Mouse (Mus musculus) limb, embryonic 10.5 days (tissue): Measurements from ENCODE around the gene Arl6ip6. TPM values are rescaled to one million over a fixed set of nuclear protein-coding genes. Genes with fewer than 3 reads are reported as not detected.

Experiments
- DNase-seq: peaks from one replicate; pipeline ENCODE4 v3.0.0-alpha.2; 2017; ENCODE audit warnings: low spot score
- H3K27ac ChIP-seq: fragments of 300-500 bp; sonication (generic); 2 replicates; pipeline ENCODE4 v1.5.1; 2016; ENCODE audit warnings: mild to moderate bottlenecking
- H3K27me3 ChIP-seq: fragments of 300-500 bp; sonication (generic); 2 replicates; pipeline ENCODE4 v1.6.1; 2016; ENCODE audit warnings: low read depth, mild to moderate bottlenecking; ENCODE audit not compliant: poor library complexity, severe bottlenecking
- H3K36me3 ChIP-seq: fragments of 300-500 bp; sonication (generic); 2 replicates; pipeline ENCODE4 v1.6.1; 2016; ENCODE audit warnings: mild to moderate bottlenecking, moderate library complexity
- H3K4me1 ChIP-seq: fragments of 300-500 bp; sonication (generic); 2 replicates; pipeline ENCODE4 v1.6.1; 2016
- H3K4me3 ChIP-seq: fragments of 300-500 bp; sonication (generic); 2 replicates; pipeline ENCODE4 v1.5.1; 2016; ENCODE audit warnings: mild to moderate bottlenecking, moderate library complexity
- H3K9me3 ChIP-seq: fragments of 300-500 bp; sonication (generic); replicated peaks from 2 replicates; pipeline ENCODE4 v1.6.1; 2016; ENCODE audit warnings: mild to moderate bottlenecking
- WGBS: fragments of 180-500 bp; shearing (Covaris S2); methylation state at CpG from one replicate; pipeline ENCODE4 v1.1.7; 2016; 5-methylcytosine and 5-hydroxymethylcytosine counted together
- polyA plus RNA-seq: library from polyadenylated mRNA; unstranded; fragments of >200 nt; fragmentation: Nextera tagmentation; extraction: Ambion mirVana; gene quantifications from 2 replicates; pipeline ENCODE4 v1.2.1, GENCODE M21; 2016

Arl6ip6 gene
- polyA plus RNA-seq, 1 experiment from 2014 or later, result 61.3 TPM

DNA sequence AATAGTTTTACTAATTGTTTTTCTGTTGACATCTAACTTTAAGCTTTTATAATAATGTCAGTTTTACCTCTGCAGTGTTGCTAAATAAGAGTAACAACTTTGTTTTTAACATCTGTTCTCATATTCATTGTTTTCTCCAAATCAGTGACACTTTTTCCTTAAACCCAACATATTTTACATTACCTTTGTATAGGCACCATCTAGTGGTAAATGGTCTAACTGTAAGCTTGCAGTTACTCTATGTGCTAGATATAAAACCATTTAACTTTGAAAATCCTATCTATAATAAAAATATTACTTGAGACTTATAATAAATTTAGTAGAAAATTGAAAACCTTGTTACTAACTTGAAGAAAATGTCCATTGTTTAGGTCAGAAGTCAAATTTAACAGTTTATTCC is 15.2 kb downstream of the Arl6ip6 start:
- Histone ChIP-seq H3K27ac (no peak overlapping the region), H3K4me1 (no peaks in the 10 kb centered on the region), H3K27me3 (no peaks in the 10 kb centered on the region), H3K36me3 (peaks cover 73% of the 10 kb centered on the region), H3K4me3 (no peak overlapping the region), H3K9me3 (no peaks in the 10 kb centered on the region)
- no peak for DNase-seq

DNA sequence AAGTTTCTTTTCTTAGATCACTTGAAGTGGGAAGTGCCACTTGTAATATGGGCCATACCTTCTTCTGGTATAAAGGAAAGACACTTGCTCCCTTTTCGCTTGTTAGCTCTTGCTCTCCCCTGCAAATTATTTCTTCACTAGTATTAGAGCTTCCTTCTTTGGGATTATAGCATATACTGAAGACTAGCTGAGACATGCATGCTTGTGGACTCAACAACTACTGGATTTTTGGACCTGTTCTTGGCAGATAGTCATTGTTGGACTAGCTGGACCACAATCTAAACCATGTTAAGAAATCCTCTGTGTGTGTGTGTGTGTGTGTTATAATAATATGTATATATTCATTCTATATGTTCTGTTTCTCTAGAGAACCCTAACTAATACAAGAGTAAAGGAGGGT is 22.0 kb downstream of the Arl6ip6 start:
- no peak overlapping the region for H3K27ac ChIP-seq
- H3K4me1 ChIP-seq, result no peaks in the 10 kb centered on the region
- DNase-seq, result no peak
- H3K27me3 ChIP-seq, result no peaks in the 10 kb centered on the region
- 95% methylated on average over 1 of the region's 1 CpGs for WGBS
- no peak overlapping the region for H3K4me3 ChIP-seq
- no peaks in the 10 kb centered on the region for H3K9me3 ChIP-seq
- H3K36me3 ChIP-seq, result peaks cover 89% of the 10 kb centered on the region

DNA sequence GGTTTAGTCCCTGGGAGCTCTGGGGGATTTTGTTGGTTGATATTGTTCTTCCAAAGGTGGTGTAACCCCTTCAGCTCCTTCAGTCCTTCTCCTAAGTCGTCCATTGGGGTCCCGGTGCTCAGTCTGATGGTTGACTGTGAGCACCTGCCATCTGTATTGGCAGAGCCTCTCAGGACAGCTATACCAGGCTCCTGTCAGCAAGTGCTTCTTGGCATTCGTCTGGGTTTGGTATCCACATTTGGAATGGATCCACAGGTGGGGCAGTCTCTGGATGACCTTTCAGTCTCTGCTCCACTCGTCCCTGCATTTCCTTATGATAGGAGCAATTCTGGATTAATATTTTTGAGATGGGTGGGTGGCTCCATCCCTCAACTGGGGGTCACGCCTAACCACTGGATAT is 30.7 kb downstream of the Arl6ip6 start:
- DNase-seq, result no peak
- no peak overlapping the region for H3K27ac ChIP-seq
- no peaks in the 10 kb centered on the region for H3K27me3 ChIP-seq
- H3K4me1 ChIP-seq, result no peaks in the 10 kb centered on the region
- H3K36me3 ChIP-seq, result peaks cover 55% of the 10 kb centered on the region
- 92% methylated on average over 5 of the region's 5 CpGs for WGBS
- H3K4me3 ChIP-seq, result no peak overlapping the region
- H3K9me3 ChIP-seq, result 0 out of 2 replicates have a peak, but pooled peaks cover 2% of the 10 kb centered on the region

DNA sequence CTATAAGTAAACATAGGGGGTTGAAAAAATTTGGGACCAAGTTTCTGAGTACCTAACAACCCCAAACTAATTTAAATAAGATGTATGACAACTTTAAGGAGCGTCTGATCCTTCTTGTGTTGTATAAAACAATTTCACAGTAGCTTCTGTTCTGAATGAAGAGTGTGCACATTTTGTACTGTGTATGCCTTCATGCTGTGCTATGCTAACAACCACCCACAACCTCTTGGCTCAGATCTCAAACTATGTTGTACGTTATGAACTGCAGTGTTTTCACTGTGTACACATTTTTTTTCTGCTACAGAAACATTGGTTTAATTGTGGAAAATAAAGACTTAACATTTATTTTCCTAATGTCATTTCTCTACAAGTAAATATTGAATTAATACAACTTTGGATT is 65.5 kb downstream of the Arl6ip6 start:
- 82% methylated on average over 2 of the region's 2 CpGs for WGBS
- Histone ChIP-seq H3K4me3 (no peak overlapping the region), H3K9me3 (no peaks in the 10 kb centered on the region), H3K36me3 (no peaks in the 10 kb centered on the region), H3K27ac (no peak overlapping the region), H3K27me3 (no peaks in the 10 kb centered on the region), H3K4me1 (no peaks in the 10 kb centered on the region)
- no peak for DNase-seq

Other genes starting within 250 kb of the Arl6ip6 start
- gene Prpf40a, start 442 bp upstream of the Arl6ip6 start, polyA plus RNA-seq, result 192 and 196 TPM in 2 replicates